Mouse (Mus musculus): ENCODE results near the gene Gm28510. TPM values are rescaled to one million over a fixed set of nuclear protein-coding genes. Genes with fewer than 3 reads are reported as not detected.
"Not testable (repeated sequence)": the region's sequence is repeated elsewhere in the genome, so short reads cannot be mapped to it uniquely, and the experiment has no call there.

The Gm28510 gene
- polyA plus RNA-seq (2015; fragmentation: Nextera tagmentation; extraction: Ambion mirVana): not detected in 2 replicates

GRCm38 (mm10) chrY:10412437-10412836, at the start of gene Gm28510:
Gene Gm28510 (plus strand): TSS chrY:10412737.
- not testable (repeated sequence) for ATAC-seq (ENCODE audit: low FRiP score, low read depth)
- no CpG with 5 or more reads among the region's 6 CpGs for WGBS

More at GRCm38 (mm10) chrY:10412437-10412836, at the start of gene Gm28510:
- not testable (repeated sequence) for H3K27me3 ChIP-seq; H3K4me3 ChIP-seq; H3K9me3 ChIP-seq; H3K36me3 ChIP-seq; H3K27ac ChIP-seq; H3K9ac ChIP-seq; H3K4me1 ChIP-seq; H3K4me2 ChIP-seq (replicated peaks)

Other genes with a start within 250 kb of the Gm28510 start
- not detected in 2 replicates for gene Gm20834, start 88.1 kb upstream of the Gm28510 start, polyA plus RNA-seq (2015; fragmentation: Nextera tagmentation; extraction: Ambion mirVana)
- not detected in 2 replicates for gene Gm20737, start 123.3 kb downstream of the Gm28510 start, polyA plus RNA-seq (2015; fragmentation: Nextera tagmentation; extraction: Ambion mirVana)
- gene Gm21775, start 140.7 kb downstream of the Gm28510 start, polyA plus RNA-seq (2015; fragmentation: Nextera tagmentation; extraction: Ambion mirVana): not detected in 2 replicates
- not detected in 2 replicates for gene Gm21900, start 203.6 kb downstream of the Gm28510 start, polyA plus RNA-seq (2015; fragmentation: Nextera tagmentation; extraction: Ambion mirVana)

Data from limb, embryonic 13.5 days (tissue).